Mouse (Mus musculus): ENCODE data around the gene Gnat2. TPM values are rescaled to one million over a fixed set of nuclear protein-coding genes. Genes with fewer than 3 reads are reported as not detected.

Gene Gnat2
- polyA plus RNA-seq, 1 experiment = 3.2 TPM

GRCm38 (mm10) chr3:108146671-108147070, 54.1 kb downstream of the Gnat2 start:
- Histone ChIP-seq H3K36me3 (ENCODE audit: control insufficient read depth, insufficient read depth, low read length, poor library complexity, severe bottlenecking) (peaks cover 3% of the 10 kb centered on the region), H3K27ac (ENCODE audit: insufficient read depth, low read length) (no peak overlapping the region), H3K9me3 (replicated peaks; ENCODE audit: control insufficient read depth, insufficient read depth, low read length, poor library complexity, severe bottlenecking) (no peaks in the 10 kb centered on the region), H3K27me3 (ENCODE audit: control insufficient read depth, insufficient read depth, low read length, poor library complexity, severe bottlenecking) (no peaks in the 10 kb centered on the region), H3K9ac (ENCODE audit: low read depth, poor library complexity, severe bottlenecking) (peak overlapping the region; percentile 90), H3K4me3 (ENCODE audit: low read depth, low read length) (peak overlapping the region; percentile 97), H3K4me1 (ENCODE audit: control insufficient read depth, insufficient read depth, low read length) (no peaks in the 10 kb centered on the region)
- TF ChIP-seq CTCF (IDR thresholded peaks at IDR 0.05; ENCODE audit: low read depth, low read length) (no peak), POLR2A (IDR thresholded peaks at IDR 0.05; ENCODE audit: insufficient read depth, low read length) (no peak), EP300 (IDR thresholded peaks at IDR 0.05; ENCODE audit: insufficient read depth, low read depth, low read length) (no peak)

GRCm38 (mm10) chr3:108147386-108148235, 55.0 kb downstream of the Gnat2 start:
- Histone ChIP-seq H3K9me3 (replicated peaks; ENCODE audit: control insufficient read depth, insufficient read depth, low read length, poor library complexity, severe bottlenecking) (no peaks in the 10 kb centered on the region), H3K9ac (ENCODE audit: low read depth, poor library complexity, severe bottlenecking) (no peak overlapping the region), H3K4me1 (ENCODE audit: control insufficient read depth, insufficient read depth, low read length) (no peaks in the 10 kb centered on the region), H3K4me3 (ENCODE audit: low read depth, low read length) (no peak overlapping the region), H3K36me3 (ENCODE audit: control insufficient read depth, insufficient read depth, low read length, poor library complexity, severe bottlenecking) (peaks cover 3% of the 10 kb centered on the region), H3K27ac (ENCODE audit: insufficient read depth, low read length) (no peak overlapping the region), H3K27me3 (ENCODE audit: control insufficient read depth, insufficient read depth, low read length, poor library complexity, severe bottlenecking) (no peaks in the 10 kb centered on the region)
- peak; percentile 79 for TF ChIP-seq CTCF (IDR thresholded peaks at IDR 0.05; ENCODE audit: low read depth, low read length)
- TF ChIP-seq EP300 (IDR thresholded peaks at IDR 0.05; ENCODE audit: insufficient read depth, low read depth, low read length) = no peak
- TF ChIP-seq POLR2A (IDR thresholded peaks at IDR 0.05; ENCODE audit: insufficient read depth, low read length) = no peak

Other genes starting within 250 kb of the Gnat2 start
- gene Eps8l3, start 215.6 kb upstream of the Gnat2 start, polyA plus RNA-seq (2011; ENCODE audit: insufficient read depth, insufficient read length, low read depth, missing spikeins) = not detected in 2 replicates
- 21.3 and 22.2 TPM in 2 replicates for gene Gstm5, start 197.0 kb upstream of the Gnat2 start, polyA plus RNA-seq (2011; ENCODE audit: insufficient read depth, insufficient read length, low read depth, missing spikeins)
- gene Gstm7, start 161.0 kb upstream of the Gnat2 start, polyA plus RNA-seq (2011; ENCODE audit: insufficient read depth, insufficient read length, low read depth, missing spikeins) = 4.4 and 4.6 TPM in 2 replicates
- gene Gstm6, start 149.0 kb upstream of the Gnat2 start, polyA plus RNA-seq (2011; ENCODE audit: insufficient read depth, insufficient read length, low read depth, missing spikeins) = 27.1 and 27.8 TPM in 2 replicates
- 24.6 and 31.6 TPM in 2 replicates for gene Gstm3, start 123.5 kb upstream of the Gnat2 start, polyA plus RNA-seq (2011; ENCODE audit: insufficient read depth, insufficient read length, low read depth, missing spikeins)
- 74.8 and 77.0 TPM in 2 replicates for gene Gstm2, start 106.3 kb upstream of the Gnat2 start, polyA plus RNA-seq (2011; ENCODE audit: insufficient read depth, insufficient read length, low read depth, missing spikeins)
- gene Gstm1, start 74.8 kb upstream of the Gnat2 start, polyA plus RNA-seq (2011; ENCODE audit: insufficient read depth, insufficient read length, low read depth, missing spikeins) = 163 and 187 TPM in 2 replicates
- gene Gstm4, start 47.9 kb upstream of the Gnat2 start, polyA plus RNA-seq (2011; ENCODE audit: insufficient read depth, insufficient read length, low read depth, missing spikeins) = 14.0 and 15.1 TPM in 2 replicates
- gene Ampd2, start 6.1 kb upstream of the Gnat2 start, polyA plus RNA-seq (2011; ENCODE audit: insufficient read depth, insufficient read length, low read depth, missing spikeins) = 34.9 and 48.2 TPM in 2 replicates
- gene Gnai3, start 53.4 kb downstream of the Gnat2 start, polyA plus RNA-seq (2011; ENCODE audit: insufficient read depth, insufficient read length, low read depth, missing spikeins) = 116 and 127 TPM in 2 replicates
- not detected in 2 replicates for gene Gpr61, start 62.1 kb downstream of the Gnat2 start, polyA plus RNA-seq (2011; ENCODE audit: insufficient read depth, insufficient read length, low read depth, missing spikeins)
- gene Amigo1, start 93.5 kb downstream of the Gnat2 start, polyA plus RNA-seq (2011; ENCODE audit: insufficient read depth, insufficient read length, low read depth, missing spikeins) = 4.9 and 5.6 TPM in 2 replicates
- gene Cyb561d1, start 108.4 kb downstream of the Gnat2 start, polyA plus RNA-seq (2011; ENCODE audit: insufficient read depth, insufficient read length, low read depth, missing spikeins) = 3.3 and 3.7 TPM in 2 replicates
- 4.3 and 9.2 TPM in 2 replicates for gene Atxn7l2, start 118.1 kb downstream of the Gnat2 start, polyA plus RNA-seq (2011; ENCODE audit: insufficient read depth, insufficient read length, low read depth, missing spikeins)
- gene Sypl2, start 133.9 kb downstream of the Gnat2 start, polyA plus RNA-seq (2011; ENCODE audit: insufficient read depth, insufficient read length, low read depth, missing spikeins) = not detected in 2 replicates
- gene Psma5, start 164.1 kb downstream of the Gnat2 start, polyA plus RNA-seq (2011; ENCODE audit: insufficient read depth, insufficient read length, low read depth, missing spikeins) = 159 and 168 TPM in 2 replicates
- 21.5 and 25.6 TPM in 2 replicates for gene Sort1, start 191.3 kb downstream of the Gnat2 start, polyA plus RNA-seq (2011; ENCODE audit: insufficient read depth, insufficient read length, low read depth, missing spikeins)

Data from ES-Bruce4 (cell line).